Mouse (Mus musculus) cortical plate, adult 2 months (tissue): ENCODE data around the gene Il11. TPM values are rescaled to one million over a fixed set of nuclear protein-coding genes. Genes with fewer than 3 reads are reported as not detected.

ENCODE experiments used
- H3K27ac ChIP-seq: fragments of 200-500 bp; 2 replicates; pipeline ENCODE4 v1.5.1; 2012; ENCODE audit warnings: low read length, control low read depth, inconsistent platforms; ENCODE audit not compliant: insufficient read depth
- H3K4me1 ChIP-seq: fragments of 200-500 bp; 2 replicates; pipeline ENCODE4 v1.6.1; 2011; ENCODE audit warnings: low read length; ENCODE audit not compliant: control insufficient read depth, insufficient read depth
- H3K4me3 ChIP-seq: fragments of 200-500 bp; 2 replicates; pipeline ENCODE4 v1.5.1; 2011; ENCODE audit warnings: mild to moderate bottlenecking, low read length, control low read depth; ENCODE audit not compliant: insufficient read depth
- CTCF ChIP-seq: fragments of 200-500 bp; IDR thresholded peaks from 2 replicates; pipeline ENCODE4 v1.5.1; 2011; ENCODE audit warnings: mild to moderate bottlenecking, control low read depth, low read length; ENCODE audit not compliant: insufficient read depth; ENCODE audit errors: extremely low read depth
- POLR2A ChIP-seq: fragments of 200-500 bp; IDR thresholded peaks from 2 replicates; pipeline ENCODE4 v1.6.1; 2011; ENCODE audit warnings: mild to moderate bottlenecking, low read length, control low read depth; ENCODE audit not compliant: insufficient read depth; ENCODE audit errors: extremely low read depth
- polyA plus RNA-seq: library from polyadenylated mRNA; depleted of rRNA; stranded (reverse); fragments of >200 nt; gene quantifications from 2 replicates; pipeline ENCODE4 v1.2.3, GENCODE M21; 2012; rRNA removed

The Il11 gene
- polyA plus RNA-seq, 1 experiment, result 0.35 TPM

GRCm38 (mm10) chr7:4724359-4724758 is 58.3 kb downstream of the Il11 start:
- H3K4me3 ChIP-seq, result no peak overlapping the region
- H3K27ac ChIP-seq, result no peak overlapping the region
- TF ChIP-seq CTCF (no peak), POLR2A (no peak)
- no peaks in the 10 kb centered on the region; the same call in 1 of the 2 replicates for H3K4me1 ChIP-seq

- no peaks in the 10 kb centered on the region; the same call in 1 of the 2 replicates for H3K4me1 ChIP-seq
- no peak overlapping the region for H3K27ac ChIP-seq
- no peak for TF ChIP-seq CTCF
- TF ChIP-seq POLR2A, result no peak
- peak overlapping the region; percentile 36 for H3K4me3 ChIP-seq
These were observed 59.2 kb downstream of the Il11 start for GRCm38 (mm10) chr7:4723508-4723907.

Other genes starting within 250 kb of the Il11 start
- gene Syt5, start 235.3 kb downstream of the Il11 start, polyA plus RNA-seq, result 218 and 229 TPM in 2 replicates
- 1.0 and 1.6 TPM in 2 replicates for gene Ptprh, start 178.8 kb downstream of the Il11 start, polyA plus RNA-seq
- gene Tmem86b, start 151.4 kb downstream of the Il11 start, polyA plus RNA-seq, result 29.0 and 31.5 TPM in 2 replicates
- 143 and 145 TPM in 2 replicates for gene Ppp6r1, start 123.8 kb downstream of the Il11 start, polyA plus RNA-seq
- gene Hspbp1, start 97.8 kb downstream of the Il11 start, polyA plus RNA-seq, result 107 and 108 TPM in 2 replicates
- 305 and 330 TPM in 2 replicates for gene Brsk1, start 92.3 kb downstream of the Il11 start, polyA plus RNA-seq
- 0.09 TPM in 1 of 2 replicates, not detected in the other for gene Tmem150b, start 57.6 kb downstream of the Il11 start, polyA plus RNA-seq
- 60.1 and 66.9 TPM in 2 replicates for gene Kmt5c, start 42.7 kb downstream of the Il11 start, polyA plus RNA-seq
- 15.1 and 20.3 TPM in 2 replicates for gene Cox6b2, start 29.8 kb downstream of the Il11 start, polyA plus RNA-seq
- not detected in 2 replicates for gene Fam71e2, start 11.6 kb downstream of the Il11 start, polyA plus RNA-seq
- gene Tmem190, start 78 bp upstream of the Il11 start, polyA plus RNA-seq, result not detected in 2 replicates
- 4.6 and 4.9 TPM in 2 replicates for gene Tmem238, start 6.8 kb upstream of the Il11 start, polyA plus RNA-seq
- gene Rpl28, start 10.0 kb upstream of the Il11 start, polyA plus RNA-seq, result 257 and 299 TPM in 2 replicates
- gene Ube2s, start 29.7 kb upstream of the Il11 start, polyA plus RNA-seq, result 177 and 181 TPM in 2 replicates
- 135 and 143 TPM in 2 replicates for gene Shisa7, start 61.8 kb upstream of the Il11 start, polyA plus RNA-seq
- 12.3 and 15.7 TPM in 2 replicates for gene Isoc2b, start 87.4 kb upstream of the Il11 start, polyA plus RNA-seq
- gene Isoc2a, start 94.3 kb upstream of the Il11 start, polyA plus RNA-seq, result 11.7 and 11.8 TPM in 2 replicates
- 0.31 and 0.32 TPM in 2 replicates for gene Gm36210, start 123.7 kb upstream of the Il11 start, polyA plus RNA-seq
- 9.7 TPM in 2 replicates for gene Zfp628, start 132.4 kb upstream of the Il11 start, polyA plus RNA-seq
- 91.7 and 94.0 TPM in 2 replicates for gene Nat14, start 139.2 kb upstream of the Il11 start, polyA plus RNA-seq
- 3.8 and 4.1 TPM in 2 replicates for gene Ssc5d, start 142.9 kb upstream of the Il11 start, polyA plus RNA-seq
- gene Sbk2, start 181.5 kb upstream of the Il11 start, polyA plus RNA-seq, result 0.32 and 0.48 TPM in 2 replicates
- gene Sbk3, start 188.3 kb upstream of the Il11 start, polyA plus RNA-seq, result 1.2 TPM in 2 replicates
- 38.0 and 39.2 TPM in 2 replicates for gene Zfp579, start 213.3 kb upstream of the Il11 start, polyA plus RNA-seq
- gene Zfp524, start 231.6 kb upstream of the Il11 start, polyA plus RNA-seq, result 15.3 and 15.6 TPM in 2 replicates
- 21.5 TPM in 2 replicates for gene Fiz1, start 231.8 kb upstream of the Il11 start, polyA plus RNA-seq
- gene Gm44973, start 232.6 kb upstream of the Il11 start, polyA plus RNA-seq, result not detected in 2 replicates
- gene Zfp865, start 237.5 kb upstream of the Il11 start, polyA plus RNA-seq, result 28.7 and 30.0 TPM in 2 replicates
- 68.6 and 70.2 TPM in 2 replicates for gene Ccdc106, start 237.7 kb upstream of the Il11 start, polyA plus RNA-seq